Mouse (Mus musculus) cerebellum, adult 2 months (tissue): ENCODE measurements around the gene Ints2.

Source experiments
- CTCF ChIP-seq: fragments of 200-500 bp; IDR thresholded peaks from 2 replicates; pipeline ENCODE4 v1.5.1; 2011; ENCODE audit warnings: low read depth, mild to moderate bottlenecking, control low read depth, low read length, moderate library complexity, borderline replicate concordance; ENCODE audit not compliant: insufficient read depth
- POLR2A ChIP-seq: fragments of 200-500 bp; IDR thresholded peaks from 2 replicates; pipeline ENCODE4 v1.6.1; 2011; ENCODE audit warnings: low read length, control low read depth, borderline replicate concordance; ENCODE audit not compliant: insufficient read depth

DNA sequence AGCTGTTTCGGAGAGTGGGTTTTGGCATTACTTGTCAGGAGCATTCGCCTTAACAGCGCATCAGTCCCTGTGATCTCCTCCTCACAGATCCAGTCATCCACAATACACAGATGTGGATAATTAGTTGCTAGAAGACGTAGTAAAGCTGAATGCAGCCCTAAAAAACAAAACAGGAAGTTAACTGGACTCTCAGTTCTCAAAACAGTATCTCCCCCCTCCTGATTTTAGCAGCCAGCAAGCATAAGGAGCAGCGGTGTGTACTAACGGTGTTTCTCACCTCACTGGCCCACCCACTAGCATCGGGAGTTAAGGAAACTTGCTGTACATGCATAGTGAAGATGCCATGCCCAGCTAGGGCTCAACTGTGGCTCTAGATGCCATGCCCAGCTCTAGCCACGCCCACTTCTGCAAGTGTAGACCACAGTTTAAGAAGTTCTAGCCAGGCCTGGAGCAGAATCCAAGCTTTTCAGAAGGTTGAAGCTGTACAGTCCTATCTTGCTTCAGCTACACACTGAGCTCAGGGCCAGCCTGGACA, 30.7 kb downstream of the Ints2 start:
- TF ChIP-seq CTCF: no peak
- no peak for TF ChIP-seq POLR2A
